Mouse (Mus musculus) mesoderm, embryonic 11.5 days (tissue): Measurements from ENCODE around the gene Dapk2.
"Not testable (repeated sequence)": the region's sequence is repeated elsewhere in the genome, so short reads cannot be mapped to it uniquely, and the experiment has no call there.

Experiments used
- DNase-seq: peaks from one replicate; pipeline ENCODE4 v3.0.0-alpha.2; 2012; ENCODE audit warnings: low read depth, low spot score

The Dapk2 gene

DNA sequence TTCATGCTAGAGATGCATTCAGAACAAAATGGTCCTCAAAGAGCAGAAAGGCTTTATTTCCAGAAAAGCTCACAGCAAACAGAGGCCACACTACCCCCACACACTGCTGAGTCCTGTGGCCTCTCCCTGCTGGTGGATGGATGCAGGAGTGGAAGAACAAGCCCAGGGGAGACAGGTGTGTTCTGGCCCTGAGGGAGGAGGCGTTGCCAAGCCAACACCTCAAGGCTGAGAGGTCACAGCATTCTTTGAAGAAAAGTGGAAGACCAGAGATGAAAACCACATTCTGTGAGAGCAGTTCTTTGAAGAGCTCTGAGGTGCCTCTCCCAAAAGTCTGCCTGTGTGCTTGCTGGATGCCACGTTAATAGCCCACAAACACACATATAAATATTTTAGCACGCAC lies 116.6 kb downstream of the Dapk2 start:
- DNase-seq, result no peak

DNA sequence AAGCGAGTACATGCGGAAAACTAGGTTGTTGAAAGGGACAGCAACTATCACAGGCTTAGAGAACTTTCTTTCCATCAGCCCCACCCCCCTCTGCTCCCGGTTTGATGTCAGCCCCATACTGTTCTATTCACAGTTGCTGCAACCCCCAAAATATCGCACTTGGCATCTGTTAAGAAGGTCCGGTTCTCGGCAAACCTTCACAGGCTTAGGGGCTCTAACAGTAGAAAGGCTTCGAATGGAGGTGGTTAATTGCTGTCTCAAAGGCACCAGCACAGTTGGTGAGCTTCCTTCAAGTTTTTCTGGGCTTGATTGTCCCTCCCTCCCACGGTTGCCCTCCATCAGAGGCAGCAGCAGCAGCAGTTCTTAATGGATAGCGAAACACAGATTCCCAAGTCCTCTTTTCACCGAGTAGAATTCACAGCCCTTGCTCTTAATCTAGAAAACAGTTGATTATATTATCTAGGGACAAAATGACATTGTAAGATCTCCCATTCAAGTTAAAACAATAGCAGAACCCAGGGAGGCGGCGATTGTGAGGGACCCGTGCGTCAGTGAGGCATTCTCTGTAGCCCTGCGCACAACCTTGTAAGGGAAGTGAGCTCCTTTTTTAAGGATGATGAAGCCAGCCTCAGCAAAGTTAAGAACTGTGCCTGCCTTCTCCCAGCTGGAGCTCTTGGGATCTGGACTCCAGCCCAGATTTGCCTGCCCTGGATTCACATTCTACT lies 117.4 kb downstream of the Dapk2 start:
- DNase-seq, result peak; percentile 31

DNA sequence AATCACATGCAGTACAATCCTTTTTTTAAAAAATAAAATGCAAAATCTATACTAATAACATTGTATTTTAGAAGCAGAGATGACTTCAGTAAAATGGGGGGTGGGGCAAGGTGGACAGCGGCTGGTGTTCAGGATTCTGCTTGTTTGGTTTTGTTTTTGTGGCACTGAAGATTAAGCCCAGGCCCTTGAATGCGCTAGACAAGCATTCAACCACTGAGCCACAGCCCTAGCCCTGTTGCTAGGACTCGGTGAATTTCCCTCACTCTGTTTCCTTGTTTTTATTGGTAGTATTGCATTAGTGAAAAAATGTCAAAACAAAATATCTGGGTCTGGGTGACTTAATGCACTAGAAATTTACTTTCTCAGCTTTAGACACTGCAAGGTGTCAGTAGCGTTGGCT lies 118.0 kb downstream of the Dapk2 start:
- DNase-seq, result no peak

DNA sequence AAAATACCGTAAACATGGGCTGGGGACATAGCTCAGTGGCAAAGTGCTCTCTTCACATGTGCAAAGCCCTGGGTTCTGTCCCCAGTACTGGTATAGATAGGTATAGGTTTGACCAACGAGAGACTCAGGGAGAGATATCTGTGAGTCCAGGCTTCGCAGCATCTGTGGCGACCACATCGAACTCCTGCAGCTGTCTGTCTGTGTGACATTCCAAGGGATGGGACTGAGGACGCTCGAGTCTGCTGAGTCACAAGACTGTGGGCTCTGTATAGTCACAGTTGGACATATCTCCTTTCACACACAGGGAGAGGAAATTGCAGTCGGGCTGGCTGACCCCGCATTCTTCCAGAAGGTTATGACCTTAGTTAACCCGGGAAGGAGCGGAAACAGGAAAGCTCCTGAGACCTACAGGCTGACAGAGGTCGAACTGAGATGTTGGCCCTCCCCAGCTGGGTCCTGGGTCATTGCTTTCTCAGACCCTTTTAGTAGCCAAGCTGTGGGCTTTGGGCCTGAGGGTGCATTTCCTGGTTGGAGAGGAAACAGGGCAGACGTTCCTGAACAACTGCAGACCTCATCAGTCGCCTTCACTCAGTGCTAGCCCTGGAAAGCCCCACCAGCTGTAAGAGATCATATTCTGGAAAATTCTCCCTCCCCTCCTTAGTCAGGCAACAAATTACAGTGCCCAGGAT lies 118.8 kb downstream of the Dapk2 start:
- DNase-seq, result peak; percentile 82

DNA sequence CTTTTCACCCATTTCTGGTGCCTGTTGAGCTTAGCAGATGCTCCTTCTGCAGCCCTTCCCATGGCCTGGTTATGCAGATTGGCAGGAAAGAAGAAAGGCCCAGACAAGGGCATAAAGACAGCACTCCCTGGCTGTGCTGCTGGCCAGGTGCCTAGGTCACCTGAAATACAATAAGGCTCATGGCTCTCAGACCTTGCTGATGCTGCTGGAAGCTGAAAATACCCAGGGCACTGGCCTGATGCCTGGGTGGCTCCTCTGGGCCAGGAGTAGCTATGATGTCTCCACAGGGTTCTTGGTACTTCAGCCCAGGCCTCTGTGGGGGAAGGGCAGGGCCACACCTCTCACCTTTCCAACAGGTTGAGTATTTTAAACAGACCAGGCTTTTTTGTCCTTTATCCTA lies 121.6 kb downstream of the Dapk2 start:
- no peak for DNase-seq

DNA sequence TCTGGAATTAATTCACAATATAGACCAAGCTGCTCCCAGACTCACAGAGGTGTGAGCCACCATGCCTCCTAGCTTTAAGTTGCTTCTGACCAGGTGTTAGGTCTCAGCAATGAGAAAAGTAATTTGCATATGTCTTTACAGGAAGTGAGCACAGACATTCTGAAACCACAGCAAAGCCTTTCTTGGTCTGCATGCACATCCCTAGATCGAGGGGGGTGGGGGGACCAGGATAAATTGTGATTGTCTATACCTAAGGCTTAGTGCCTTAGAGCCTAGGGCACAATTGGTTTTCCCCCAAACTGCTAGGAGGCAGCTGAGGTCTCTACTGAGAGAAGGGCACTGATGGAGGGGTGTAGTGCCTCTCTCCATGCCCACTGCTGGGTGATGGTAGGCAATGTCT lies 122.5 kb downstream of the Dapk2 start:
- no peak for DNase-seq

DNA sequence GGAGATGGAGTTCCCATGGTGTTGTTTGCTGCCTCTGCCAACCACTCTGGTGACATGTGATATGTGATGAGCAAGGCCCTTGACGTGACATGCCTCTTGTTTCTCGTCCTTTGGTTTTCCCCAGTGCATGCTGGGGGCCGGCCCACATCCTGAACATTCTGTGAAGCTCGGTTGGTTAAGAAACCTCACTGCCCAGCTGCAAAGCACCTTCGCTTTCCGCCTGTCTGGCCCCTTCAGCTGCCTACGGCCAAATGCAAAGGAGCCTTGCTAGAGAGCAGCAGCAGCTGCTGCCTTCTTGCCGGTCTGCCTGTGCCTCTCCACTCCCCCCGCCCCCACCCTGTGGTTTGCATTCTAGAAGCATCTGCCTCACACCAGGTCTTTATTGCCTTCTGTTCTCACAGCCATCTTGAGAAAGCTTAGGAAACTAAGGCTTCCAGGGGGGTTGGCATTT lies 123.5 kb downstream of the Dapk2 start:
- DNase-seq, result no peak

DNA sequence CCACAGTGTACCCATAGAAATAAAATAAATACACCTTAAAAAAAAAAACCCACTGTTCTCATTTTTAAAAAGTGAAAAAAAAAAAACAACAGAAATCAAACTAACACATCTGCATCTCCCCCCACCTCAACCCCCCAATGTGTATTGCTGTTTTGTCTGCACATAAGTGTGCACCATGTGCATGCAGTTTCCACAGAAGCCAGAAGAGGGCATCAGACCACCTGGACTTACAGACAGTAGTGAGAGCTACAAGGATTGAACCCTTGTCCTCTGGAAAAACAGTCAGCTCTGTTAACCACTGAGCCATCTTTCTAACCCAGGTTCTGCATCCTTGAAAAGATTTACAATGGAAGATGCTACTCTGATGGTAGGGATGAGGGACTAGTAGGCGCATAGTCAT lies 124.6 kb downstream of the Dapk2 start:
- no peak for DNase-seq

DNA sequence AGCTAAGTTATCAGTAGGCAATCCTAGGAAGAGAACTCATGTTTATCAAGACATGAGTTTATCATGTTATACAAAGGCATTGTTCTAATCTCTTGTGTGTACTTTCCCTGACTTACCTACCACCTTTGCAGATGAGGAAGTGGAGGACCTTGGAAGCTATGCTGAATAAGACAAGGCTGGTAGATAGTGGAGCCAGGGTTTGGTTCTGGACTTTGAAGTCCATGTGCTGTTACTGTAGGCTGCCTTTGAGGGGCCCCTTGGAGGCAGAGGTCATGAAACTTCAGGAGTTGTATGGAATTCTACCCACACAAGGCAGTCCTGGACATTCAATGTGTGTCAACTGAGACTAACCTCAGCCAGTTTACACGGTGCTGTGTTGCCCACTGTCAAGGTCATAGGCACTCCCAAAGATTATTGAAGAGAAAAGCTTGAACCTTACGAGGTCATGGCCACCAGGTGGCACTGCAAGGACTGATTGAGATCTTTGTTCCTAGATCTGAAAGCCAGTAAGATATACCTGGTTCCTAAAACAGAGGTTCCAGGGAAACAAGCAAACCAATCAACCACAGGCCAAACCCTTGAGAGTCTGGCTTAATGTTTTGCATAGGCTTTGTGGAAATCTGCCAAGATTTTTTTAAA lies 125.7 kb downstream of the Dapk2 start:
- DNase-seq, result peak; percentile 66

DNA sequence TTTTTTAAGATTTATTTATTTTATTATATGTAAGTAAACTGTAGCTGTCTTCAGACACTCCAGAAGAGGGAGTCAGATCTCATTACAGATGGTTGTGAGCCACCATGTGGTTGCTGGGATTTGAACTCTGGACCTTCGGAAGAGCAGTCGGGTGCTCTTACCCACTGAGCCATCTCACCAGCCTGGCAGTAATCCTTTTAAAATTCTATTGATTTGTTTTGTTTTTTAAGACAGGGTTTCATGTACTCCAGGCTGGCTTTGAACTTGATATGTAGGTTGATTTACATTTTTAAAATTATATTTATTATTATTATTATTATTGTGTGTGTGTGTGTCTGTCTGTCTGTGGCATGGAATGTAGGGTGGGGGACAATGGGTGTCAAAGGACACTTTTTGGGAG lies 127.2 kb downstream of the Dapk2 start:
- not testable (repeated sequence) for DNase-seq

DNA sequence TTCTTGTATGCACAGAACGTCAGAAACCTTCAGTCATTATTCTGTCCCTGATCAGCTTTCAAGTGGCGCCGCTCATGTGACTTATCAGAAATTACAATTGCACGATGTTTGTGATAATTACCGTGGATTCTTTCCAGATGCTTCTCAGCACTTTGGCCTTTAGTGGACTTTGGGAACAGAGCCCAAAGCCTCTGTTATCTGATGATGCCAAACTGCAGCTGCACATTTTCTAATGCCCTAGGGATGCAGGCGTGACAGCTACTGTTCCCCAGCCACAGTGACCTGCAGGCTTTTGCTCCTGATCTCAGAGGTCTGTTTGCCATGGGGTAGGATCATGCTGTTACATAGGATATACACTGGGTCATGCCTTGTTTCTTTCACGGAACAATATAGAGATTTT lies 127.9 kb downstream of the Dapk2 start:
- DNase-seq, result no peak

DNA sequence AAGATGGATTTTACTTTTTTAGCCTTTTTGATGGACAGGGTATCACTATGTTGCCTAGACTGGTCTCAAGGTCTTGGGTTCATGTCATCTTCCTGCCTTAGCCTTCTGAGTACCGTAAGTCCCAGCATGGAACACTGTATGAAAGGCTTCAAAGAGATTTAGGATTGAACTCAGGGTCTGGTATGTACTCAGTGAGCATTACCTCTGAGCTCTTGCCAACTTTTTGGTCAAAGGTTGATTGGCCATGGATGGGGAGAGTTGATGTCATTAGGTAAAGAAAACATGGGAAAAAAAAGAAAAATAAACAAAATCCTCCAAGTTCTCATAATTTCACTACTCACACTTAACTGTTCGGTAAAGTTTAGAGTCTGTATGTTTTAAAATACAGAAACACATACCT lies 132.7 kb downstream of the Dapk2 start:
- DNase-seq, result no peak

DNA sequence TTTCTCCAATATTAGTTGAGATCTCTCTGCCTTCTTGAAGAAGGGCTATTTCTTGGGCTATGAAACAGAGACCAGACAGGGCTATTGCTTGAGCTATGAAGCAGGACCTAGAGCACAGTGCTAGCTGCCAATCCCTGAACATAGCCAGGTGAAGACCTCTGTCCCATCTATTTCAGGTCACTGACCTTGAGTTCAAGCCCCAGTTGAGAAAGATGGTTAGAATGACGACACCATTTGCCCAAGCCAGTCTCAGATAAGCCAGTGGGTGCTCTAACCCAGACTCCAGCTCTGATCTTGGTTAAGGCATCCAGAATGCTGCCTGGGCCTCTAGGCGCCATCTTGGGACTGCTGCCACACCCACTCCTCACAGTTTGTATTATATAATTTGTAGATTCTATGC lies 135.3 kb downstream of the Dapk2 start:
- no peak for DNase-seq

DNA sequence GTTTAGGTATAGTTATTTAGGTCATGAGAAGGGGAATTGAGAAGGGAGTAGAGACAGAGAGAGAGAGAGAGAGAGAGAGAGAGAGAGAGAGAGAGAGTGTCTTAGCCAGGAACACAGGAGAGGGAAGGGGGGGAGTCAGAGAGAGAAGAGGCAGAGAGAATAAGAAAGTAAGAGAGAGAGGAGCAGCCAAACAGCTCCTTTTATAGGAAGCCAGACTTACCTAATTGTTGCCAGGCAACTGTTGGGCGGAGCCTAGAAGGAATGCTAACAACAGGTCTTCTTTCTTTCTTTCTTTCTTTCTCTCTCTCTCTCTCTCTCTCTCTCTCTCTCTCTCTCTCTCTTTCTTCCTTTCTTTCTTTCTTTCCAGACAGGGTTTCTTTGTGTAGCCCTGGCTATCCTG lies 136.2 kb downstream of the Dapk2 start:
- DNase-seq, result no peak

DNA sequence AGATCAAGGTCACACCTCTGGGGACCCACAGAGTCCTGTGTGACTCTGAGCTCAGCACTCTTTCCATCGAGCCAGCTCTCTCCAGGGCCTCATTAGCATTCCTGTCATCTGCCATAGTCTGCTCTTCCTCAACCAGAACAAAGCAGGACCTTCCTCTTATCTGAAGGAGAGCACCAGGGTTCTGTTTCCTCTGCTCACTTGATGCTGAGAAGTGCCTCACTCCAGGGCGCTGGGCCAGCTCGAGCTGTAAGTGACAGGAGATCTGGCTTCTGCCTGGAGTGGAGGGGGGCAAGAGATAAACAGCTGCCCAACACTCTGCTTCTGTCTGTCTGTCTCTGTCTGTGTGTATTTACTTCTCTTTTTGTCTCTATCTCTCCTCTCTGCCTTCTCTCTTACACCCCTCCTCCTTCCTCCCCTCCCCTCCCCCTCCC lies 137.0 kb downstream of the Dapk2 start:
- DNase-seq, result no peak

DNA sequence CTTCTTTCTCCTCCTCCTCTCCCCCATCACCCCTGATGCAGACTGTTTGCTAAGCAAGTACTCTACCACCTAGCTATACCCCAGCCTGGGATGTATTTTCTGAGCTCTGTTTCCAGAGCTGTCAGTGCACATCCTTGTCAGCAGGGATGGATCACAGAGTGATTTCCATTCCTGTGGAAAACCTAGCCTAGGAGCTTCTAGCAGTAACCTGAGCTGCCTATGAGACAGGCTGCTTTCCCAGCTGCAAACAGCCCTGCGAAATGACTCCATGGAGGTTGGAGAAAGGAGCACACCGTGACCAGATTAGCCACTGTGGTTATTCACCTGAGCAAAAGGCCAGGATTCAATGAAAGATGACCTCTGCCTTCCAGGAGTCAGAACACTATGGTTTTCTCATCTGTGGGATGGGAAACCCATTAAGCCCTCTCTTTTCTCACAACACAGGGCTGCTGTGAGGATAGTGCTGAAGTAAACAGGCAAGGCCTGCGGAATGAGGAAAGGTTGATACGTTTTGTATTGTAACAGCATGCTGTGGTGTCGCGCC lies 137.6 kb downstream of the Dapk2 start:
- DNase-seq, result no peak

DNA sequence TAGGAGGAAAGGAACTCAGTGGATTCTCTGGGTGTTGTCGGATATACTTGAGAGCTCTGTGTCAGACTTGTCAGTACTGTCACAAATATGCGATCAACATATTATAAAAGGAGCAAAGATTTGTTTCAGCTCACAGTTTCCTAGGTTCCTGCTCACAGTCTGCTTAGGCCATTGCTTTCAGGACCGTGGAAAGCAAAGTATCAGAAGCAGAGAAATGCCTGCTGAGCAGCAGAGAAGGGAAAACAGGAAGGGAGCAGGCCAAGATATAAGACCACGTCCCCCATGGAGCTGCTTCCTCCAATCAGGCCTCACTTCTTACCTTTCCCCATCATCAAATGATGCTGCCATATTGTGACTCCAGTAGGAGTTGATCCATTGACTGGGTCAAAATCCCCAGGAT lies 140.8 kb downstream of the Dapk2 start:
- no peak for DNase-seq

DNA sequence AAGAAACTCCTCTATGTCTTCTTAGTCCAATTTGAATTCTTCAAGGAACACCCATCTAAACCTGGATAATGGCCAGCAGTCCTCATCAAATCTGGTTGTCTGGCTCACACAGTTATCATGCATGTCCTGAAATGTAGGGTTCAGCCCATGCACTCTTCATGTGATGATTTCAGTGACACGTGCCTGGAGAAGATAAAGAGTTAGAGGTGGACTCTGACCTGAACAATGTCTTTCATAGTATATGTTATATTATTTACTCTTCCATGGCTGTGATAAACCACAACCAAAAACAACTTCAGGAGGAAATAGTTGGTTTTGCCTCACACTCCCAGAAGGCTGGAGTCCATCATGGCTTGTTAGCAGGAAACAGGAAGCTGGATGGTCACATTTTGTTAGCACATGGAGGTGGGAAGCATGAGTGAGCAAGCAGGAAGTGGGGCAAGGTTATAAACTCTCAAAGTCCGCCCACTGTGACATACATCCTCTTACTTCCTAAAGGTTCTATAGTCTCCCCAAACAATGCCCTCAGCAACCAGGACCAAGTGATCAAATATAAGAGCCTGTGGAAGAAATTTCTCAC lies 142.5 kb downstream of the Dapk2 start:
- DNase-seq, result no peak

DNA sequence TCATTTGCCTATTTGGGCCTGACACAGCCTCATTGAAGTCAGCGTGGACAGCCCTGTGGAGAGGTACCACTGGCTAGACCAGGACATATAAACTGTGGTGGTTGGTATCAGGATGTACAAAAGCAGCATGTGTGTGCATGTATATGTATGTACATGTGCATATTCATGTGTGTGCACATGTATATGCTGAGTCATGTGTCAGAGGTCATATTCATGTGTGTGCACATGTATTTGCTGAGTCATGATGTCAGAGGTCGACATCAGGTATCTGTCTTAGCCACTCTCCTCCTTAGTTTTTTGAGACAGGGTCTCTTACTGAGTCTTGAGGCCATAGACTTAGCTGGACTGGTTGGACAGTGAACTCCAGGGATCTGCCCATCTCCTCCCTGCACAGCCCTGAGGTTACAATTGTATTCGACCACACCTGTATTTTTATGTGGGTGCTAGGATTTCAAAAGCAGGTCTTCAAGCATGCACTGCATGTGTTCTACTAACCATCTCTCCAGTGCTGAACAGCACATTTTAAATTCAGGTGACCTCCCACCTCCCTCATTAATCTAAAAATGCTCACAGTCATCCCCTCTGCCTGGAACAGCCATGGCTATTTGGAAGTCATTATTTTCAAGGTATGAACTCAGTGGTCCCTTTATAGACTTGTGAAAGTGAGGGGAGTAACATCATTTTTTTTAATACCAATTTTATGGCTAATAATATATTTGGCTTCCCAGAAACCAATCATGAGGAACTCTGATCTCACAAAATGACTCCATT lies 146.5 kb downstream of the Dapk2 start:
- DNase-seq, result no peak

DNA sequence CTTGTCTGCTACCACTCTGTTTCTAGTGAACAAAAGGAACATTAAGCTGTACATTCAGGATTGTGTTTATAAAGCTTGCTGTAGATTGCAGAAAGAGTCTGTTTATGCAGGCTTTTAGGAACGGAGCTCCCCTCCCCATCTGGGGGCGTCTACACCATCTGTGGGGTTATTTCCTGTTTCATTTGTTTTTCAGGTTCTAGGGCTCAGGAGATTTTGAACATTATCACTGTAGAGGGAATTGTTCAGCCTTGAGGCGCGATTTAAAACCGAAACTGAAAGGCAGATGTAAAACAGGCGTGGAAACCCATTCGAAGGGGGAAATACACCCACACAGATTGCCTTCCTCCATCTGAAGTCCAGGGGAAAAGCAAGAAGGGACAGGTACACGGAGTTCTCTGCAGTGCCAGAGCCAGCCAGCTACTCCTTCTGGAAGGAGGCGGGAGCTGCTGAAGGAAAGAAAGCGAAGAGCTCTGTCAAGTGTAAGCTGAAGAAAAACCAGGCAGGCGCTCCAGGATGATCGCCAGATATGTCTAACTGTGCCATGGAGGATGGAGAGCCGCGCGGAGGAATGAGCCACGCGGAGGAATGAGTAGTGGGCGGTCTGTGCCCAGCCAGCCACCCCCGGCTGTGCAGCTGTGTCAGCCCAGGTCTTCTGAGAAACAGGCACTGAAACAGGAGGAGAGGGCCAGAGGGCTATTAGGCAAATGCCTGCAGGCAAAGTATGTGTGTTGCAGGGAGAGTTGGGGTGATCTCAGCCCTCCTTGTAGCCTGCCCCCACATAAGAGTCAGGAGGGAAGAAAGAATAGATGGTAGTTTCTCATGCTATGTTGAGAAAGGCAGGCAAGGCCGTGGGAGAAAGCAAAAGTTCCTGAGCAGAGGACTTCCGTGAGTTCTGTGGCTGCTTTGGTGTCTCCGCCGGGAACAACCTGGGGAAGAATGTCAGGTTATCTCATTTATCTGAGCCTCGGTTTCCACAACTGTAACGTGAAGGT lies 147.4 kb downstream of the Dapk2 start:
- DNase-seq, result peak; percentile 30
